Mouse (Mus musculus): ENCODE measurements around the gene Hist1h2bg. TPM values are rescaled to one million over a fixed set of nuclear protein-coding genes. Genes with fewer than 3 reads are reported as not detected.
"Not testable (repeated sequence)": the region's sequence is repeated elsewhere in the genome, so short reads cannot be mapped to it uniquely, and the experiment has no call there.

Hist1h2bg gene
- total RNA-seq, 2 experiments from 2014 or later = 2.9 to 7.6 TPM

- intact Hi-C loops (cut with DNase I) = loop anchor here (10.0 kb wide), 1 partner anchor 172 kb away; the partner anchor contains the start of gene Hist1h1c
- Histone ChIP-seq H3K4me3 (peak overlapping the region; percentile 86), H3K27ac (peak overlapping the region; percentile 98)
- DNase-seq = no peak
- TF ChIP-seq CTCF (IDR thresholded peaks at IDR 0.05) = peak; percentile 58
Observed at GRCm38 (mm10) chr13:23562699-23563462, 8.3 kb upstream of the Hist1h2bg start.

GRCm38 (mm10) chr13:23564482-23564881, 6.7 kb upstream of the Hist1h2bg start:
- no peak overlapping the region for H3K27ac ChIP-seq
- DNase-seq = no peak
- TF ChIP-seq CTCF (IDR thresholded peaks at IDR 0.05) = no peak
- H3K4me3 ChIP-seq = no peak overlapping the region
- intact Hi-C loops (cut with DNase I) = loop anchor here (10.0 kb wide), 1 partner anchor 170 kb away; the partner anchor contains the start of gene Hist1h1c

- Histone ChIP-seq H3K27ac (peak overlapping the region; percentile 92), H3K4me3 (peak overlapping the region; percentile 70)
- TF ChIP-seq CTCF (IDR thresholded peaks at IDR 0.05) = peak; percentile 5; the same call in 1 of the 2 replicates
- intact Hi-C loops (cut with DNase I); DNase-seq: not testable (repeated sequence)
Observed at GRCm38 (mm10) chr13:23570261-23571021, 755 bp upstream of the Hist1h2bg start.

GRCm38 (mm10) chr13:23571504-23572217, 465 bp downstream of the Hist1h2bg start:
- Histone ChIP-seq H3K27ac (peak overlapping the region; percentile 92), H3K4me3 (peak overlapping the region; percentile 70)
- intact Hi-C loops (cut with DNase I); DNase-seq: not testable (repeated sequence)

- Histone ChIP-seq H3K27ac (0 out of 2 replicates have a peak overlapping the region, but pooled peaks have one; percentile 68), H3K4me3 (peak overlapping the region; percentile 70)
- TF ChIP-seq CTCF (IDR thresholded peaks at IDR 0.05) = no peak
- intact Hi-C loops (cut with DNase I) = no loop called here
- no peak for DNase-seq
Observed at GRCm38 (mm10) chr13:23572218-23573033, 1.2 kb downstream of the Hist1h2bg start.

- intact Hi-C loops (cut with DNase I); H3K27ac ChIP-seq; DNase-seq: not testable (repeated sequence)
- peak overlapping the region; percentile 70 for H3K4me3 ChIP-seq
Observed at GRCm38 (mm10) chr13:23573034-23573897, 2.1 kb downstream of the Hist1h2bg start.

GRCm38 (mm10) chr13:23573898-23574524, 2.8 kb downstream of the Hist1h2bg start, which contains the start of the genes Hist1h2bf and Hist1h2ad:
Hist1h2bf (minus strand) TSS chr13:23574196.
Hist1h2ad (plus strand) TSS chr13:23574381.
- Histone ChIP-seq H3K4me3 (peak within 1 kb of the TSS; percentile 70), H3K27ac (peak within 1 kb of the TSS; percentile 83)
- intact Hi-C loops (cut with DNase I) = not testable (repeated sequence)
- DNase-seq = peak; percentile 84

- DNase-seq; intact Hi-C loops (cut with DNase I): not testable (repeated sequence)
- peak overlapping the region; percentile 83 for H3K27ac ChIP-seq
- peak overlapping the region; percentile 70 for H3K4me3 ChIP-seq
Observed at GRCm38 (mm10) chr13:23574546-23575170, 3.5 kb downstream of the Hist1h2bg start.

GRCm38 (mm10) chr13:23575271-23575851, 4.2 kb downstream of the Hist1h2bg start, which contains the start of gene Hist1h3d:
Hist1h3d (plus strand) TSS chr13:23575763.
- Histone ChIP-seq H3K4me3 (peak within 1 kb of the TSS; percentile 70), H3K27ac (peak within 1 kb of the TSS; percentile 83)
- peak; percentile 17 for DNase-seq
- TF ChIP-seq CTCF (IDR thresholded peaks at IDR 0.05) = no peak
- intact Hi-C loops (cut with DNase I) = no loop called here

GRCm38 (mm10) chr13:23575864-23576313, 4.7 kb downstream of the Hist1h2bg start:
- peak overlapping the region; percentile 83 for H3K27ac ChIP-seq
- H3K4me3 ChIP-seq = peak overlapping the region; percentile 70
- intact Hi-C loops (cut with DNase I) = not testable (repeated sequence)
- peak; percentile 23 for DNase-seq
